Mouse (Mus musculus) heart, adult 11 months (tissue): ENCODE measurements at regions not wholly inside any gene's neighbourhood (a gene's known extent, or its start where the extent isn't known, plus 50 kb on each side); places are given as distances from the start of the nearest gene placed in this dataset.
"Not testable (repeated sequence)": the region's sequence is repeated elsewhere in the genome, so short reads cannot be mapped to it uniquely, and the experiment has no call there.

ENCODE experiments used
- DNase-seq: peaks from one replicate; pipeline ENCODE4 v3.0.0; 2022

GRCm38 (mm10) chr5:45382804-45383203 lies 67.2 kb downstream of the Qdpr start:
- no peak for DNase-seq

GRCm38 (mm10) chr5:45378486-45378885 lies 71.5 kb downstream of the Qdpr start:
- DNase-seq, result no peak

GRCm38 (mm10) chr5:45373069-45373468 lies 77.0 kb downstream of the Qdpr start:
- DNase-seq, result no peak

- DNase-seq, result peak; percentile 67
These were observed 81.6 kb downstream of the Qdpr start for GRCm38 (mm10) chr5:45368451-45368850.

- no peak for DNase-seq
These were observed 89.8 kb downstream of the Qdpr start for GRCm38 (mm10) chr5:45360189-45360588.

- no peak for DNase-seq
These were observed 109.6 kb downstream of the Qdpr start for GRCm38 (mm10) chr5:45340411-45340810.

- DNase-seq, result no peak
These were observed 113.2 kb downstream of the Qdpr start for GRCm38 (mm10) chr5:45336801-45337200.

GRCm38 (mm10) chr5:45324468-45324867 lies 125.6 kb downstream of the Qdpr start:
- DNase-seq, result not testable (repeated sequence)

GRCm38 (mm10) chr5:45323500-45323899 lies 126.5 kb downstream of the Qdpr start:
- DNase-seq, result peak; percentile 92

GRCm38 (mm10) chr5:45318026-45318425 lies 132.0 kb downstream of the Qdpr start:
- no peak for DNase-seq

GRCm38 (mm10) chr5:45301120-45301519 lies 148.9 kb downstream of the Qdpr start:
- DNase-seq, result no peak

GRCm38 (mm10) chr5:45298872-45299271 lies 151.2 kb downstream of the Qdpr start:
- DNase-seq, result no peak

- DNase-seq, result no peak
These were observed 154.9 kb downstream of the Qdpr start for GRCm38 (mm10) chr5:45295134-45295533.

GRCm38 (mm10) chr5:45292833-45293546 lies 157.0 kb downstream of the Qdpr start:
- DNase-seq, result no peak

- DNase-seq, result peak; percentile 98
These were observed 157.7 kb downstream of the Qdpr start for GRCm38 (mm10) chr5:45292383-45292782.

GRCm38 (mm10) chr5:45291752-45292151 lies 158.3 kb downstream of the Qdpr start:
- DNase-seq, result no peak

- no peak for DNase-seq
These were observed 158.8 kb downstream of the Qdpr start for GRCm38 (mm10) chr5:45291276-45291675.

GRCm38 (mm10) chr5:45286454-45286853 lies 163.6 kb downstream of the Qdpr start:
- DNase-seq, result peak; percentile 86

- DNase-seq, result no peak
These were observed 165.4 kb downstream of the Qdpr start for GRCm38 (mm10) chr5:45284680-45285079.

- peak; percentile 84 for DNase-seq
These were observed 166.1 kb downstream of the Qdpr start for GRCm38 (mm10) chr5:45283908-45284415.

- peak; percentile 46 for DNase-seq
These were observed 167.7 kb downstream of the Qdpr start for GRCm38 (mm10) chr5:45282207-45282930.

- DNase-seq, result peak; percentile 93
These were observed 171.5 kb downstream of the Qdpr start for GRCm38 (mm10) chr5:45278571-45278970.

GRCm38 (mm10) chr5:45278005-45278432 lies 172.0 kb downstream of the Qdpr start:
- no peak for DNase-seq

GRCm38 (mm10) chr5:45270679-45271078 lies 179.4 kb downstream of the Qdpr start:
- peak; percentile 21 for DNase-seq
